In the genomic region with DNA sequence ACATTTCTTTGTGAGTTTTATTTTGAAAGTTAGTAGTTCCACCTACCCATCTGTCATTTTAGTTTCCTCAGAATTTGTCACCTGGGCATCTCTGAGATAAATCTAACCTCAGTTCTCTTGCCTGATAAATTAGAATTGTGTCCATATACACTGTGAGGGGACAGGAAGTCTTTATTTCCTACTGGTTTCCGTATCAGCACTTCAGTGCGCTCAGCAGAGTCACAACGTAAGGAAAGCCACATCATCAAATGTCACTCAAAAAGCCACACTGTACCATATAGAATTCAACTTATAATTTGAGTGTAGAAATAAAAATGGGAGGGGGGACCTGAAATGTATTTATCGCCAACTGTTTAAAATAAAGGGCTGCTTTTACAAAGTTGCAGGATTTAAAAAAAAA, we compare ENCODE assay signal across 32 mouse cellular contexts.
"Had no signal": no experiment of that assay in that cellular context is flagged by ENCODE, and none has a peak within 500 bp of the region (broad histone marks: within the 10 kb centered on the region; RNA-seq: fewer than 3 reads in every experiment).

No protein-coding gene starts in this region.

- H3K4me3 ChIP-seq: heart, embryonic 10.5 days; heart, embryonic 12.5 days; heart, embryonic 13.5 days; heart, embryonic 15.5 days; hindbrain, embryonic 10.5 days; hindbrain, embryonic 12.5 days; hindbrain, embryonic 13.5 days; hindbrain, embryonic 15.5 days; intestine, embryonic 15.5 days; kidney, embryonic 15.5 days; layer of hippocampus, adult 2 months; left cerebral cortex, adult 2 months had no signal

- DNase-seq: heart, postnatal 10 days; heart, postnatal 14 days; heart, postnatal 36 days; heart, postnatal 4 days; kidney, adult 11 months; kidney, adult 18-20 months; kidney, adult 2 months; kidney, adult 8-10 months; kidney, adult 9 months; kidney, postnatal 10 days; kidney, postnatal 14 days; kidney, postnatal 25 days; kidney, postnatal 36 days; kidney, postnatal 4 days; layer of hippocampus, adult 9-11 months had no signal

- H3K4me1 ChIP-seq: hindbrain, embryonic 10.5 days; hindbrain, embryonic 12.5 days; hindbrain, embryonic 13.5 days; hindbrain, embryonic 15.5 days; intestine, embryonic 15.5 days had no signal

- H3K27me3 ChIP-seq: heart, embryonic 12.5 days; heart, embryonic 13.5 days; heart, embryonic 15.5 days; hindbrain, embryonic 12.5 days; hindbrain, embryonic 13.5 days; hindbrain, embryonic 15.5 days; intestine, embryonic 15.5 days; kidney, embryonic 15.5 days had no signal

- ATAC-seq: hindbrain, embryonic 16.5 days; hindbrain, postnatal 0 days; inflammation-experienced regulatory T-cells, adult 6 months; intestine, embryonic 15.5 days; intestine, embryonic 16.5 days; intestine, postnatal 0 days had no signal

- H3K9me3 ChIP-seq: heart, embryonic 10.5 days; heart, embryonic 12.5 days; heart, embryonic 13.5 days; heart, embryonic 15.5 days; hindbrain, embryonic 10.5 days; hindbrain, embryonic 12.5 days; hindbrain, embryonic 13.5 days; hindbrain, embryonic 15.5 days; intestine, embryonic 15.5 days; kidney, embryonic 15.5 days had no signal
